Mouse (Mus musculus) liver (tissue): ENCODE results near the gene Cxcr4.

Experiments used
- DNase-seq: peaks from one replicate; pipeline ENCODE4 v3.0.0-alpha.2; 2020; ENCODE audit warnings: mixed read lengths

Gene Cxcr4

GRCm38 (mm10) chr1:128592211-128592741 is at the start of gene Cxcr4:
Gene Cxcr4 (minus strand): TSS chr1:128592293.
- DNase-seq = peak; percentile 65

- no peak for DNase-seq
These were observed 47.6 kb upstream of the Cxcr4 start for GRCm38 (mm10) chr1:128639707-128640107.

GRCm38 (mm10) chr1:128637230-128637740 is 45.2 kb upstream of the Cxcr4 start:
- DNase-seq = no peak

- no peak for DNase-seq
These were observed 44.5 kb upstream of the Cxcr4 start for GRCm38 (mm10) chr1:128636258-128637229.

DNA sequence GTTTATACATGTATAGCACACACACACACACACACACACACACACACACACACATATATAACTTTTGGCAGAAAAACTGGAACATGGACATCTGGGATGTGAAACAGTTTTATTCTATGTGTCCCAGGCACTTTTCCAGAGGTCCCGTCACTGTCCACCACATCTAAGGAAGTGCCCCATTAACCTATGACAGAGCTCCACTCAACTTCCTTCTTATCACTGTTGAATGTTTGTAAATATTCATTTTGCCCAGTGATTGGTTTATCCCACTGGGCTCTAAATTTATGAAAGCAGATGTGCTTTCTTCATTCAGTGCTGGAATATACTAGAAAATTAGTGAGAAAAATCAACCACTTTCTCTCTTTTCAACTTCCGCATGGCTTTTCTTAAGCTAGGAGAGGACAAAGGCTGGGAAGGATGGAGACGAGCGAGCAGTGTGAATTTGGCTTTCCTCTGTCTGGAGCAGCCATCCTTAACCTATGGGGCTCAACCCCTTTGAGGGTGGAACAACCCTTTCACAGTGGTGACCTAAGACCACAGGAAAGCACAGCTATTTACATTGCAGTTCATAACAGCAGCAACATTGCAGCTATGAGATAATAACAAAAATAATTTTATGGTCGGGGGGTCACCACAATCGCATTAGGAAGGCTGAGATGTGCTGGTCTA is 41.8 kb upstream of the Cxcr4 start:
- DNase-seq = no peak

GRCm38 (mm10) chr1:128632522-128632921 is 40.4 kb upstream of the Cxcr4 start:
- no peak for DNase-seq

- no peak for DNase-seq
These were observed 34.1 kb upstream of the Cxcr4 start for GRCm38 (mm10) chr1:128626144-128626678.

DNA sequence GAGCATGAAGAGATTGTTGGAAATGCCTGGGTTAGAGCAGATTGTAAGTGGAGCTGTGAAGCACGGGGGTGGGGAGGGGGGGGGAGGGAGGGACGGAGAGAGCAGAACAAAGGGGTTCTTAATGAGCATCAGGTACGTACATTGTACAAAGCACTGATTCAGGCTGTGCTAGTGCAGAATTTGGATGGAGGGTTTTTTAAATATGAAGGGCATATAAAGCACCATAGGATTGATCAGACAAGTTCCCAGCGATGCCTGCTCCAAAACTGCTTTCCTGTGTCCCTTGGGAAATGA is 31.4 kb upstream of the Cxcr4 start:
- no peak for DNase-seq

- DNase-seq = no peak
These were observed 30.9 kb upstream of the Cxcr4 start for GRCm38 (mm10) chr1:128622867-128623593.

DNA sequence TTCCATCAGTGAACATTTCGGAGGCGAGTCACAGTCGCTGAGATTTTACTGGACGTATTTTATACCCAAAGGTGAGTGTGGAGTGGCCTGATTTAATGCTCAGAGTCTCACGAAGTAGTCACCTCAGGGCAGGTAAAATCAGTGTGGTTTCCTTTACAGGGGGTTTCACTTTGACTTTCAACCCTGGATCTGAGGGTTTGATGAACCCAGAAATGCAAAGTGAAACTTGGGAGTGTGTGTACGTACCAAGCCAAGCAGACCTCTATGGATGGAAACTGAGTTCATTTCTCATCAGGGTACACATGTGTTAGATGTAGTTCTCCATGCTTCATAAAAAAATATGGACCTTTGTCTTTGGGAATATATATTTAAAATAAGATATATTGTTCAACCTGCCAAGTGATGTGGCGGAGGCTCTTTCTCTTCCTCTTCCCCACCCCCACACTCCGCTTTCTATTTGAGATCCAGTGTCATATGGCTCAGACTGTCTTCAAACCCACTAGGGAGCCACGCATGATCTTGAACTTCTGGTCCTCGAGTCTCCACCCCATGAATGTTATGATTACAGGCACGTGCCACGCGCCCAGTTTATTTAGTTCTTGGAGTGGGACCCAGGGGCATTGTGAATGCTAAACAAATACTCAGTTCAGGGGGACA is 25.7 kb upstream of the Cxcr4 start:
- DNase-seq = no peak

GRCm38 (mm10) chr1:128616586-128616985 is 24.5 kb upstream of the Cxcr4 start:
- DNase-seq = no peak

GRCm38 (mm10) chr1:128615459-128615806 is 23.3 kb upstream of the Cxcr4 start:
- DNase-seq = no peak

- DNase-seq = no peak
These were observed 22.8 kb upstream of the Cxcr4 start for GRCm38 (mm10) chr1:128614653-128615458.

DNA sequence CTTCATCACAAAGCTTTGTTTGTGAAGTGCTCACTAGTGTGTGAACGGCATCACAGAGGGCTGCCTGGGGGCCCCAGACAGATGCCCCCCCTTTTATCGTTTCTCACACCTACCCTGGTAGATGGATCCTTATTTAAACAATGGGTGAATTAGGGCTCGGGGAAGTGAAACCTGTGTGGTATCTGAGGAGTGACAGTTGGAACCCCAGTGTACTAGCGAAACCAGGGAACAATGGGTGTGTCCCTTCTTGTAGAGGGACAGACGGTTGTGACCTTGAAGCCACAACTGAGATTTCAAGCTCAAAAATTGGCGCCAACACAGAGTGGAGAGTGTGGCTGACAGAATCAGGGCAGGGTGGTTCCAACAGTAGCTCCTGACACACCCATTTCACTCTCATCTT is 16.0 kb upstream of the Cxcr4 start:
- no peak for DNase-seq

- no peak for DNase-seq
These were observed 15.3 kb upstream of the Cxcr4 start for GRCm38 (mm10) chr1:128607423-128607822.

GRCm38 (mm10) chr1:128605794-128606193 is 13.7 kb upstream of the Cxcr4 start:
- DNase-seq = no peak

DNA sequence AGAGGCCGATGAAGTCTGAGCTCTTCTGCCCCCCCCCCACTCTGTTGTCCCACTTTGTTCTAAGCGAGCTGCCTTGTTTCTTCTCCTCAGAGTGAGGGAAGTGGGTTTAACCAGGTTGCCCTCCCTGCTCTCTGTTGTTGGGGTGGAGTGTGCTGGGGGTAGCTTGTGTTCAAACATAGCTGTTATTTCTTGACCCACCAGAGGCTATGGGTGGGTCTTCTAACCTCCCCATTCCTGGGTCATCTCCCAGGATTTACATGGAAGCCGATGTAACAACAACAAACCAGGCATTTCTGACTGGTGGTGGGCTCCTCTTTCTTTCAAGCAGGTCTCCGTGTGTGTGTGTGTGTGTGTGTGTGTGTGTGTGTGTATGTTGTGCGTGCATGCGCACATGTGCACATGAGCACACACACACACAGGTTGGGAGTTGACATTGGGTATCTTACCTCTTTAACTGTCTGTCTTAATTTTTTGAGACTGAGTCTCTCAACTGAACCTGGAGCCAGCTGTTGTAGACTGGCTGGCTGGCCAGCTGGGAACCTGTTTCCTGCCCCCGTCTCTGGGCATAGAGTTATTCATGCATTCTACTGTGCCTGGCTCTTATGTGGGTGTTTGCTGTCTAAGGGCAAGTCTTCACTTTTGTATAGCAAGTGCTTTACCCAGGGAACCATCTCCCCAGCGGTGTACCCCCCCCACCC is 10.7 kb upstream of the Cxcr4 start:
- no peak for DNase-seq

DNA sequence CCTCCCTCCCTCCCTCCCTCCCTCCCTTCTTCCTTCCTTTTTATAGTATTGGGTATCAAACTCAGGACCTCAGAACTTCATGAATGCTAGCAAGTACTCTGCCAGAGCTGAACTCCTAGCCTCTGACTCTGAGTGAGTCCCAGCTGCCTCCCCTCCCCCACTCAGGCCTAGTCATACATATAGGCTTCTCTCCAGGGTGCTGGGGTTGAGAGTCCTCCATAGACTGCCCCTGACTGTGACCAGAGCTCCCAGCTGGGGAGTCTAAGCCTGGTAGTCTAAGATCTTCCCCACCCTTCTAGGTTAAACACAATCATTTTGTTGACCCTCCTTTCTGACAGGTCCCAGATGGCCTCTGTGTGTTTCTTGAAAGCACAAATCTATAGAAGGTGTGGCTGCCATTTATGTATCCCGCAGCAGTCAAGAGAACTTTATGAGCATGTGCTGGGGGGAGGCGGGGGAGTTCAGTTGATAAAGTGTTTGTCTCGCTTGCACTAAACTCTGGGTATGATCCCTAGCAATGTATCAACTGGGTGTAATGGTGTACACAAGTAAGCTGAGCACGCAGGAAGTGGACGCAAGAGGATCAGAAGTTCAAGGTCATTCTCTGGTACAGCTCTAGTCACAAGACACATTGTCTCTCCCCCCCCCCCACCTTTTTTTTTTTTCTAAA is 10.1 kb upstream of the Cxcr4 start:
- no peak for DNase-seq

- DNase-seq = no peak
These were observed 9.2 kb upstream of the Cxcr4 start for GRCm38 (mm10) chr1:128601307-128601706.

GRCm38 (mm10) chr1:128600549-128600948 is 8.5 kb upstream of the Cxcr4 start:
- no peak for DNase-seq
